Mouse (Mus musculus) ES-E14 (cell line): ENCODE measurements around the gene Gm49661.

Source experiments
- CHD2 ChIP-seq: IDR thresholded peaks from 2 replicates; pipeline ENCODE4 v1.6.1; 2014; ENCODE audit warnings: mild to moderate bottlenecking, low read depth, low read length, inconsistent platforms
- HCFC1 ChIP-seq: IDR thresholded peaks from 2 replicates; pipeline ENCODE4 v1.6.1; 2012; ENCODE audit warnings: low read length, inconsistent platforms, borderline replicate concordance; ENCODE audit not compliant: insufficient read depth
- MAFK ChIP-seq: IDR thresholded peaks from 2 replicates; pipeline ENCODE4 v1.6.1; 2014; ENCODE audit warnings: mild to moderate bottlenecking, low read depth, low read length, inconsistent platforms; ENCODE audit not compliant: insufficient read depth
- ZC3H11A ChIP-seq: IDR thresholded peaks from 2 replicates; pipeline ENCODE4 v1.6.1; 2012; ENCODE audit warnings: low read depth, mild to moderate bottlenecking, inconsistent platforms, low read length, borderline replicate concordance
- ZNF384 ChIP-seq: IDR thresholded peaks from 2 replicates; pipeline ENCODE4 v1.6.1; 2012; ENCODE audit warnings: low read depth, low read length, inconsistent platforms

- no peak for TF ChIP-seq MAFK
- TF ChIP-seq CHD2: no peak
- no peak for TF ChIP-seq HCFC1
- TF ChIP-seq ZC3H11A: no peak
- TF ChIP-seq ZNF384: no peak
Measured at GRCm38 (mm10) chr8:84970135-84970790, 1.0 kb upstream of the Gm49661 start.
